Mouse (Mus musculus) E14TG2a.4 (cell line): Measurements from ENCODE around the gene Gm20388.
A peak's percentile ranks its signal among the peaks of the same experiment; 100 is the strongest.

Experiments
- CTCF ChIP-seq: conservative IDR thresholded peaks from 2 replicates; pipeline ENCODE4 v1.5.1; 2014; ENCODE audit warnings: low read length
- NANOG ChIP-seq: IDR thresholded peaks from 2 replicates; pipeline ENCODE4 v1.6.1; 2014; ENCODE audit warnings: borderline replicate concordance, low read length, mixed read lengths
- POU5F1 ChIP-seq: IDR thresholded peaks from 2 replicates; pipeline ENCODE4 v1.6.1; 2014; ENCODE audit warnings: low read length, borderline replicate concordance

GRCm38 (mm10) chr8:119967435-119967834 is 56.8 kb downstream of the Gm20388 start:
- TF ChIP-seq CTCF (peak; percentile 57), NANOG (no peak), POU5F1 (no peak)
